16 mouse cellular contexts compared by ENCODE assay signal in genomic region chr11:118328511-118328910, GRCm38 (mm10). TPM values are rescaled to one million over a fixed set of nuclear protein-coding genes. Genes with fewer than 3 reads are reported as not detected.
A peak's percentile ranks its signal among the peaks of the same experiment; 100 is the strongest.
DNase-seq lines count a peak whose midpoint lies in the region; ATAC-seq lines count a peak whose summit lies in the region.
"Had no signal": no experiment of that assay in that cellular context is flagged by ENCODE, and none has a peak within 500 bp of the region (broad histone marks: within the 10 kb centered on the region; RNA-seq: fewer than 3 reads in every experiment).

No protein-coding gene starts in this region.

- no peak for DNase-seq in embryonic facial prominence, embryonic 10.5 days (ENCODE audit: low spot score)
- no peak for DNase-seq in hindbrain, embryonic 10.5 days (ENCODE audit: low spot score)
- no peak for DNase-seq in adrenal gland, postnatal 36 days
- DNase-seq: adrenal gland, postnatal 14 days; gastrocnemius, postnatal 14 days; heart, postnatal 10 days; kidney, adult 9 months; lung, postnatal 36 days; spleen, adult 18-20 months; thymus, adult 2 months had no signal

- ATAC-seq in embryonic facial prominence, embryonic 13.5 days (ENCODE audit: insufficient number of reproducible peaks, insufficient read depth, low FRiP score, low TSS enrichment, low read depth): no peak
- no peak for ATAC-seq in hindbrain, embryonic 12.5 days (ENCODE audit: low FRiP score)
- 0 out of 2 replicates have a peak, but pooled peaks have one; percentile 14 for ATAC-seq in erythroblast, adult 5-6 weeks (replicated peaks; ENCODE audit: low FRiP score, poor library complexity, severe bottlenecking)
- no peak for ATAC-seq in midbrain, embryonic 16.5 days
- ATAC-seq in granulocyte monocyte progenitor cell, adult 5-6 weeks (replicated peaks; ENCODE audit: poor library complexity, severe bottlenecking): no peak

- H3K4me3 ChIP-seq in embryonic facial prominence, embryonic 13.5 days: no peak overlapping the region
- H3K4me3 ChIP-seq in embryonic facial prominence, embryonic 10.5 days: no peak overlapping the region
- H3K4me3 ChIP-seq in hindbrain, embryonic 12.5 days: no peak overlapping the region
- H3K4me3 ChIP-seq in hindbrain, embryonic 10.5 days: no peak overlapping the region
- no peak overlapping the region for H3K4me3 ChIP-seq in midbrain, embryonic 16.5 days (ENCODE audit: low read depth, low read length)

- H3K27ac ChIP-seq in embryonic facial prominence, embryonic 13.5 days: peak overlapping the region; percentile 95
- H3K27ac ChIP-seq in embryonic facial prominence, embryonic 10.5 days (replicated peaks): no peak overlapping the region; the same call in 1 of the 2 replicates
- H3K27ac ChIP-seq in hindbrain, embryonic 12.5 days: peak overlapping the region; percentile 49; the same call in 1 of the 2 replicates
- no peak overlapping the region for H3K27ac ChIP-seq in hindbrain, embryonic 10.5 days
- peak overlapping the region; percentile 83; the same call in 1 of the 2 replicates for H3K27ac ChIP-seq in midbrain, embryonic 16.5 days (ENCODE audit: low read length)

- peaks cover 42% of the 10 kb centered on the region for H3K36me3 ChIP-seq in embryonic facial prominence, embryonic 13.5 days
- H3K36me3 ChIP-seq in embryonic facial prominence, embryonic 10.5 days (replicated peaks): peaks cover 71% of the 10 kb centered on the region
- peaks cover 6% of the 10 kb centered on the region; the same call in 1 of the 2 replicates for H3K36me3 ChIP-seq in hindbrain, embryonic 12.5 days
- peaks cover 38% of the 10 kb centered on the region for H3K36me3 ChIP-seq in hindbrain, embryonic 10.5 days
- no peaks in the 10 kb centered on the region for H3K36me3 ChIP-seq in midbrain, embryonic 16.5 days (ENCODE audit: control insufficient read depth, insufficient read depth, low read length)

- H3K9ac ChIP-seq in embryonic facial prominence, embryonic 13.5 days: peak overlapping the region; percentile 58; the same call in 1 of the 2 replicates
- no peak overlapping the region for H3K9ac ChIP-seq in hindbrain, embryonic 12.5 days
- no peak overlapping the region for H3K9ac ChIP-seq in midbrain, embryonic 16.5 days (ENCODE audit: low read depth, low read length)

- no peak overlapping the region for H3K4me2 ChIP-seq in embryonic facial prominence, embryonic 13.5 days
- H3K4me2 ChIP-seq in hindbrain, embryonic 12.5 days (replicated peaks): no peak overlapping the region
- no peak overlapping the region for H3K4me2 ChIP-seq in midbrain, embryonic 16.5 days (ENCODE audit: low read length)

- H3K9me3 ChIP-seq in embryonic facial prominence, embryonic 13.5 days: 0 out of 2 replicates have a peak, but pooled peaks cover 5% of the 10 kb centered on the region
- H3K9me3 ChIP-seq in embryonic facial prominence, embryonic 10.5 days: 0 out of 2 replicates have a peak, but pooled peaks cover 6% of the 10 kb centered on the region
- no peaks in the 10 kb centered on the region for H3K9me3 ChIP-seq in hindbrain, embryonic 12.5 days (replicated peaks)
- peaks cover 3% of the 10 kb centered on the region; the same call in 1 of the 2 replicates for H3K9me3 ChIP-seq in hindbrain, embryonic 10.5 days
- H3K9me3 ChIP-seq in midbrain, embryonic 16.5 days (replicated peaks; ENCODE audit: control insufficient read depth, low read length, poor library complexity, severe bottlenecking): no peaks in the 10 kb centered on the region

- no peaks in the 10 kb centered on the region for H3K27me3 ChIP-seq in embryonic facial prominence, embryonic 13.5 days
- no peaks in the 10 kb centered on the region for H3K27me3 ChIP-seq in embryonic facial prominence, embryonic 10.5 days (replicated peaks; ENCODE audit: low read depth, poor library complexity, severe bottlenecking)
- H3K27me3 ChIP-seq in hindbrain, embryonic 12.5 days: no peaks in the 10 kb centered on the region
- H3K27me3 ChIP-seq in hindbrain, embryonic 10.5 days (ENCODE audit: insufficient read depth, poor library complexity, severe bottlenecking): no peaks in the 10 kb centered on the region
- no peaks in the 10 kb centered on the region for H3K27me3 ChIP-seq in midbrain, embryonic 16.5 days (ENCODE audit: control insufficient read depth, insufficient read depth, low read depth, low read length)

- peaks cover 63% of the 10 kb centered on the region for H3K4me1 ChIP-seq in embryonic facial prominence, embryonic 13.5 days
- H3K4me1 ChIP-seq in embryonic facial prominence, embryonic 10.5 days: peaks cover 53% of the 10 kb centered on the region
- H3K4me1 ChIP-seq in hindbrain, embryonic 12.5 days: peaks cover 32% of the 10 kb centered on the region
- H3K4me1 ChIP-seq in hindbrain, embryonic 10.5 days (replicated peaks): peaks cover 35% of the 10 kb centered on the region
- peaks cover 16% of the 10 kb centered on the region for H3K4me1 ChIP-seq in midbrain, embryonic 16.5 days (ENCODE audit: control insufficient read depth, insufficient read depth, low read length)

- 89% methylated on average over 6 of the region's 6 CpGs for WGBS in embryonic facial prominence, embryonic 13.5 days
- WGBS in embryonic facial prominence, embryonic 10.5 days: 90% methylated on average over 6 of the region's 6 CpGs
- 94% methylated on average over 6 of the region's 6 CpGs for WGBS in hindbrain, embryonic 12.5 days
- WGBS in hindbrain, embryonic 10.5 days: 93% methylated on average over 6 of the region's 6 CpGs
- 95% methylated on average over 6 of the region's 6 CpGs for WGBS in midbrain, embryonic 16.5 days

RNA-seq across cellular contexts. Expression of gene Cep295nl, which starts 13.8 kb away (rescaled TPM):
- polyA plus RNA-seq in embryonic facial prominence, embryonic 13.5 days (2015; fragmentation: Nextera tagmentation; extraction: Ambion mirVana): 0.58 and 0.74 TPM in 2 replicates
- polyA plus RNA-seq in embryonic facial prominence, embryonic 10.5 days (2016; fragmentation: Nextera tagmentation; extraction: Ambion mirVana): 0.13 and 0.56 TPM in 2 replicates
- 0.43 and 0.48 TPM in 2 replicates for polyA plus RNA-seq in hindbrain, embryonic 12.5 days (2016; fragmentation: Nextera tagmentation; extraction: Ambion mirVana)
- 0.19 and 0.21 TPM in 2 replicates for polyA plus RNA-seq in hindbrain, embryonic 10.5 days (2016; fragmentation: Nextera tagmentation; extraction: Ambion mirVana)
- 1.0 TPM in 1 of 2 replicates, not detected in the other for total RNA-seq in erythroblast, adult 5-6 weeks (2015; ENCODE audit: low replicate concordance)
- total RNA-seq in erythroblast, adult 5-6 weeks (2017; ENCODE audit: low replicate concordance): not detected in 2 replicates
- polyA plus RNA-seq in midbrain, embryonic 16.5 days (2015; fragmentation: Nextera tagmentation; extraction: Ambion mirVana): 0.10 and 0.15 TPM in 2 replicates
- total RNA-seq in adrenal gland, postnatal 36 days (2021): 1 to 10 TPM in 1 of 2 experiments, under 1 TPM in 1; 0.46 to 1.1 TPM
- total RNA-seq in granulocyte monocyte progenitor cell, adult 5-6 weeks (2014; fragmentation: Nextera tagmentation): not detected in 2 replicates
- total RNA-seq in granulocyte monocyte progenitor cell, adult 5-6 weeks (2017): not detected in 2 replicates
- polyA plus RNA-seq: liver, embryonic 16.5 days had no signal

RNA-seq across cellular contexts. Expression of gene Timp2, which starts 27.0 kb away (rescaled TPM):
- polyA plus RNA-seq in embryonic facial prominence, embryonic 13.5 days (2015; fragmentation: Nextera tagmentation; extraction: Ambion mirVana): 117 and 132 TPM in 2 replicates
- 40.0 and 46.9 TPM in 2 replicates for polyA plus RNA-seq in embryonic facial prominence, embryonic 10.5 days (2016; fragmentation: Nextera tagmentation; extraction: Ambion mirVana)
- 66.2 and 68.3 TPM in 2 replicates for polyA plus RNA-seq in hindbrain, embryonic 12.5 days (2016; fragmentation: Nextera tagmentation; extraction: Ambion mirVana)
- 28.6 and 36.3 TPM in 2 replicates for polyA plus RNA-seq in hindbrain, embryonic 10.5 days (2016; fragmentation: Nextera tagmentation; extraction: Ambion mirVana)
- 4.8 and 12.9 TPM in 2 replicates for total RNA-seq in erythroblast, adult 5-6 weeks (2015; ENCODE audit: low replicate concordance)
- total RNA-seq in erythroblast, adult 5-6 weeks (2017; ENCODE audit: low replicate concordance): 8.3 and 11.3 TPM in 2 replicates
- 83.6 and 98.8 TPM in 2 replicates for polyA plus RNA-seq in midbrain, embryonic 16.5 days (2015; fragmentation: Nextera tagmentation; extraction: Ambion mirVana)
- 100 to 1,000 TPM in 1 of 2 experiments, 10 to 100 TPM in 1; 84.0 to 156 TPM for total RNA-seq in adrenal gland, postnatal 36 days (2021)
- 1.8 and 3.5 TPM in 2 replicates for total RNA-seq in granulocyte monocyte progenitor cell, adult 5-6 weeks (2014; fragmentation: Nextera tagmentation)
- total RNA-seq in granulocyte monocyte progenitor cell, adult 5-6 weeks (2017): 2.5 and 12.7 TPM in 2 replicates

RNA-seq across cellular contexts. Expression of gene Usp36, which starts 38.5 kb away (rescaled TPM):
- 22.8 and 24.0 TPM in 2 replicates for polyA plus RNA-seq in embryonic facial prominence, embryonic 13.5 days (2015; fragmentation: Nextera tagmentation; extraction: Ambion mirVana)
- polyA plus RNA-seq in embryonic facial prominence, embryonic 10.5 days (2016; fragmentation: Nextera tagmentation; extraction: Ambion mirVana): 24.1 and 24.2 TPM in 2 replicates
- 17.1 and 19.9 TPM in 2 replicates for polyA plus RNA-seq in hindbrain, embryonic 12.5 days (2016; fragmentation: Nextera tagmentation; extraction: Ambion mirVana)
- 18.9 and 21.6 TPM in 2 replicates for polyA plus RNA-seq in hindbrain, embryonic 10.5 days (2016; fragmentation: Nextera tagmentation; extraction: Ambion mirVana)
- total RNA-seq in erythroblast, adult 5-6 weeks (2015; ENCODE audit: low replicate concordance): 2.1 and 4.6 TPM in 2 replicates
- 1.3 and 2.7 TPM in 2 replicates for total RNA-seq in erythroblast, adult 5-6 weeks (2017; ENCODE audit: low replicate concordance)
- 17.7 and 18.8 TPM in 2 replicates for polyA plus RNA-seq in midbrain, embryonic 16.5 days (2015; fragmentation: Nextera tagmentation; extraction: Ambion mirVana)
- total RNA-seq in adrenal gland, postnatal 36 days (2021): 10 to 100 TPM; 20.8 to 31.3 TPM
- 27.6 and 28.6 TPM in 2 replicates for total RNA-seq in granulocyte monocyte progenitor cell, adult 5-6 weeks (2014; fragmentation: Nextera tagmentation)
- 9.3 and 12.5 TPM in 2 replicates for total RNA-seq in granulocyte monocyte progenitor cell, adult 5-6 weeks (2017)

Comparison
In these comparisons a context has a peak if more than half of its experiments do, and no peak if none do; other contexts are left out.
1. H3K27ac ChIP-seq: peak in embryonic facial prominence, embryonic 13.5 days (single experiment), hindbrain, embryonic 12.5 days (single experiment) and midbrain, embryonic 16.5 days (single experiment); none in embryonic facial prominence, embryonic 10.5 days (single experiment) and hindbrain, embryonic 10.5 days (single experiment).